9 mouse cellular contexts compared by ENCODE assay signal in genomic region chr17:57104496-57104895, GRCm38 (mm10). TPM values are rescaled to one million over a fixed set of nuclear protein-coding genes. Genes with fewer than 3 reads are reported as not detected.
DNase-seq lines count a peak whose midpoint lies in the region; ATAC-seq and TF ChIP-seq lines count a peak whose summit lies in the region.
"Had no signal": no experiment of that assay in that cellular context is flagged by ENCODE, and none has a peak within 500 bp of the region (broad histone marks: within the 10 kb centered on the region; RNA-seq: fewer than 3 reads in every experiment).

No protein-coding gene starts in this region.

- H3K9me3 ChIP-seq in lung, postnatal 0 days (ENCODE audit: low read length), result no peaks in the 10 kb centered on the region
- H3K9me3 ChIP-seq in forebrain, postnatal 0 days (ENCODE audit: low read length), result no peaks in the 10 kb centered on the region
- H3K9me3 ChIP-seq in limb, embryonic 15.5 days, result no peaks in the 10 kb centered on the region

- no peaks in the 10 kb centered on the region for H3K27me3 ChIP-seq in lung, postnatal 0 days (replicated peaks; ENCODE audit: insufficient read depth, low read length)
- no peaks in the 10 kb centered on the region for H3K27me3 ChIP-seq in forebrain, postnatal 0 days (ENCODE audit: insufficient read depth, low read length)
- no peaks in the 10 kb centered on the region for H3K27me3 ChIP-seq in limb, embryonic 15.5 days

- no peak for ATAC-seq in lung, postnatal 0 days
- ATAC-seq in forebrain, postnatal 0 days, result no peak
- ATAC-seq in limb, embryonic 15.5 days (ENCODE audit: insufficient number of reproducible peaks, low FRiP score, low TSS enrichment, low read depth), result no peak

- no peak overlapping the region for H3K9ac ChIP-seq in lung, postnatal 0 days (replicated peaks; ENCODE audit: low read depth)
- peak overlapping the region; percentile 72 for H3K9ac ChIP-seq in forebrain, postnatal 0 days
- no peak overlapping the region for H3K9ac ChIP-seq in limb, embryonic 15.5 days

- no peak for TF ChIP-seq CTCF in lung, postnatal 0 days (IDR thresholded peaks at IDR 0.05)
- TF ChIP-seq CTCF in forebrain, postnatal 0 days (IDR thresholded peaks at IDR 0.05; ENCODE audit: low read depth), result no peak

- H3K36me3 ChIP-seq in lung, postnatal 0 days (ENCODE audit: insufficient read depth, low read length), result no peaks in the 10 kb centered on the region
- no peaks in the 10 kb centered on the region; the same call in 1 of the 2 replicates for H3K36me3 ChIP-seq in forebrain, postnatal 0 days (ENCODE audit: insufficient read depth)
- H3K36me3 ChIP-seq in limb, embryonic 15.5 days, result no peaks in the 10 kb centered on the region

- WGBS in lung, postnatal 0 days, result 49% methylated on average over 4 of the region's 4 CpGs
- WGBS in forebrain, postnatal 0 days, result 41% methylated on average over 4 of the region's 4 CpGs
- WGBS in limb, embryonic 15.5 days, result 36% methylated on average over 4 of the region's 4 CpGs

- DNase-seq in lung, postnatal 0 days (ENCODE audit: low spot score), result no peak
- no peak for DNase-seq in lung, postnatal 10 days
- no peak for DNase-seq in forebrain, postnatal 0 days
- no peak for DNase-seq in B cell, adult 2 months
- DNase-seq in embryo, embryonic 11 days, result no peak
- DNase-seq in thymus, postnatal 10 days (ENCODE audit: low spot score in 2 of 2), result no peak
- no peak for DNase-seq in right cerebral cortex, adult 18-20 months

- no peaks in the 10 kb centered on the region for H3K4me1 ChIP-seq in lung, postnatal 0 days (ENCODE audit: insufficient read depth, low read depth, low read length)
- H3K4me1 ChIP-seq in forebrain, postnatal 0 days (ENCODE audit: insufficient read depth), result 0 out of 2 replicates have a peak, but pooled peaks cover 5% of the 10 kb centered on the region
- H3K4me1 ChIP-seq in limb, embryonic 15.5 days, result peaks cover 20% of the 10 kb centered on the region

- no peak overlapping the region; the same call in 1 of the 2 replicates for H3K4me3 ChIP-seq in lung, postnatal 0 days (ENCODE audit: low read depth, low read length)
- peak overlapping the region; percentile 74 for H3K4me3 ChIP-seq in forebrain, postnatal 0 days (ENCODE audit: low read depth, low read length)
- peak overlapping the region; percentile 69 for H3K4me3 ChIP-seq in limb, embryonic 15.5 days

- H3K4me2 ChIP-seq in lung, postnatal 0 days (replicated peaks; ENCODE audit: low read depth, low read length), result peak overlapping the region; percentile 87
- peak overlapping the region; percentile 76 for H3K4me2 ChIP-seq in forebrain, postnatal 0 days (ENCODE audit: low read depth)
- H3K4me2 ChIP-seq in limb, embryonic 15.5 days, result peak overlapping the region; percentile 81

- TF ChIP-seq EP300 in lung, postnatal 0 days (IDR thresholded peaks at IDR 0.05), result no peak

- no peak overlapping the region for H3K27ac ChIP-seq in lung, postnatal 0 days (ENCODE audit: low read length)
- H3K27ac ChIP-seq in forebrain, postnatal 0 days (ENCODE audit: low read depth, low read length), result no peak overlapping the region
- H3K27ac ChIP-seq in limb, embryonic 15.5 days, result peak overlapping the region; percentile 23

RNA-seq across cellular contexts. Expression of gene Tnfsf9, which starts 0.6 kb away (rescaled TPM):
- polyA plus RNA-seq in lung, postnatal 0 days (2015; fragmentation: Nextera tagmentation; extraction: Ambion mirVana), result 3.0 and 3.4 TPM in 2 replicates
- 2.1 and 3.5 TPM in 2 replicates for total RNA-seq in forebrain, postnatal 0 days (2014; rRNA removed)
- polyA plus RNA-seq in forebrain, postnatal 0 days (2015; fragmentation: Nextera tagmentation; extraction: Ambion mirVana), result 3.4 and 4.1 TPM in 2 replicates
- polyA plus RNA-seq in limb, embryonic 15.5 days (2015; fragmentation: Nextera tagmentation; extraction: Ambion mirVana), result 7.6 and 8.7 TPM in 2 replicates

RNA-seq across cellular contexts. Expression of gene Tubb4a, which starts 16.9 kb away (rescaled TPM):
- 7.1 and 7.5 TPM in 2 replicates for polyA plus RNA-seq in lung, postnatal 0 days (2015; fragmentation: Nextera tagmentation; extraction: Ambion mirVana)
- total RNA-seq in forebrain, postnatal 0 days (2014; rRNA removed), result 131 and 157 TPM in 2 replicates
- 453 and 500 TPM in 2 replicates for polyA plus RNA-seq in forebrain, postnatal 0 days (2015; fragmentation: Nextera tagmentation; extraction: Ambion mirVana)
- 8.4 and 10.0 TPM in 2 replicates for polyA plus RNA-seq in limb, embryonic 15.5 days (2015; fragmentation: Nextera tagmentation; extraction: Ambion mirVana)

RNA-seq across cellular contexts. Expression of gene Dennd1c, which starts 26.2 kb away (rescaled TPM):
- polyA plus RNA-seq in lung, postnatal 0 days (2015; fragmentation: Nextera tagmentation; extraction: Ambion mirVana), result 5.7 and 6.0 TPM in 2 replicates
- total RNA-seq in forebrain, postnatal 0 days (2014; rRNA removed), result 0.92 and 1.00 TPM in 2 replicates
- 1.4 and 1.9 TPM in 2 replicates for polyA plus RNA-seq in forebrain, postnatal 0 days (2015; fragmentation: Nextera tagmentation; extraction: Ambion mirVana)
- 1.6 and 2.2 TPM in 2 replicates for polyA plus RNA-seq in limb, embryonic 15.5 days (2015; fragmentation: Nextera tagmentation; extraction: Ambion mirVana)

RNA-seq across cellular contexts. Expression of gene Slc25a23, which starts 44.8 kb away (rescaled TPM):
- polyA plus RNA-seq in lung, postnatal 0 days (2015; fragmentation: Nextera tagmentation; extraction: Ambion mirVana), result 5.8 and 5.9 TPM in 2 replicates
- 75.7 and 101 TPM in 2 replicates for total RNA-seq in forebrain, postnatal 0 days (2014; rRNA removed)
- polyA plus RNA-seq in forebrain, postnatal 0 days (2015; fragmentation: Nextera tagmentation; extraction: Ambion mirVana), result 38.8 and 43.2 TPM in 2 replicates
- polyA plus RNA-seq in limb, embryonic 15.5 days (2015; fragmentation: Nextera tagmentation; extraction: Ambion mirVana), result 5.5 and 5.7 TPM in 2 replicates

RNA-seq across cellular contexts. Expression of gene Cd70, which starts 45.1 kb away (rescaled TPM):
- not detected in 2 replicates for polyA plus RNA-seq in lung, postnatal 0 days (2015; fragmentation: Nextera tagmentation; extraction: Ambion mirVana)
- 1.3 TPM in 1 of 2 replicates, not detected in the other for total RNA-seq in forebrain, postnatal 0 days (2014; rRNA removed)
- 0.47 and 0.69 TPM in 2 replicates for polyA plus RNA-seq in forebrain, postnatal 0 days (2015; fragmentation: Nextera tagmentation; extraction: Ambion mirVana)
- not detected in 2 replicates for polyA plus RNA-seq in limb, embryonic 15.5 days (2015; fragmentation: Nextera tagmentation; extraction: Ambion mirVana)
- polyA plus RNA-seq: gonadal fat pad, adult 2 months had no signal

Comparison
In these comparisons a context has a peak if more than half of its experiments do, and no peak if none do; other contexts are left out.
1. RNA of gene Tubb4a, which starts 16.9 kb away (polyA plus RNA-seq): 453 to 500 TPM in forebrain, postnatal 0 days; 8.4 to 10.0 TPM in limb, embryonic 15.5 days and 7.1 to 7.5 TPM in lung, postnatal 0 days; every median in the first group is over 10 times any median in the second.
2. Peak in every context shown above with its lines, with median percentiles within 50 percentile points of each other: H3K4me2 ChIP-seq.